Mouse (Mus musculus): ENCODE results near the gene Clpsl2.

Clpsl2 gene

GRCm38 (mm10) chr17:28518615-28519071, 30.6 kb upstream of the Clpsl2 start:
- in situ Hi-C loops (cut with MboI; ENCODE audit: unreplicated experiment in 2 of 2): loop anchor here in 1 of 2 experiments (25.0 kb wide), 2 partner anchors 306 to 1481 kb away; partner anchors contain the start of genes Bak1 and Def6

GRCm38 (mm10) chr17:28519827-28520226, 29.4 kb upstream of the Clpsl2 start:
- in situ Hi-C loops (cut with MboI; ENCODE audit: unreplicated experiment in 2 of 2): loop anchor here (5.0 to 25.0 kb wide), 5 partner anchors 33 to 1483 kb away; partner anchors contain the start of genes Def6 (in 2 of the 2) and Bak1 (in 1 of the 2)

GRCm38 (mm10) chr17:28520561-28520960, 28.6 kb upstream of the Clpsl2 start:
- in situ Hi-C loops (cut with MboI; ENCODE audit: unreplicated experiment in 2 of 2): loop anchor here (5.0 to 25.0 kb wide), 5 partner anchors 33 to 1483 kb away; partner anchors contain the start of genes Def6 (in 2 of the 2) and Bak1 (in 1 of the 2)

- in situ Hi-C loops (cut with MboI; ENCODE audit: unreplicated experiment in 2 of 2): loop anchor here (5.0 to 25.0 kb wide), 5 partner anchors 34 to 1484 kb away; partner anchors contain the start of genes Def6 (in 2 of the 2) and Bak1 (in 1 of the 2)
Measured at GRCm38 (mm10) chr17:28521071-28521726, 28.0 kb upstream of the Clpsl2 start.

- in situ Hi-C loops (cut with MboI; ENCODE audit: unreplicated experiment in 2 of 2): loop anchor here (5.0 to 25.0 kb wide), 5 partner anchors 35 to 1485 kb away; partner anchors contain the start of genes Def6 (in 2 of the 2) and Bak1 (in 1 of the 2)
Measured at GRCm38 (mm10) chr17:28521920-28522319, 27.3 kb upstream of the Clpsl2 start.

- in situ Hi-C loops (cut with MboI; ENCODE audit: unreplicated experiment in 2 of 2): loop anchor here (5.0 to 25.0 kb wide), 5 partner anchors 35 to 1485 kb away; partner anchors contain the start of genes Def6 (in 2 of the 2) and Bak1 (in 1 of the 2)
Measured at GRCm38 (mm10) chr17:28522623-28523354, 26.4 kb upstream of the Clpsl2 start.

GRCm38 (mm10) chr17:28523355-28524008, 25.7 kb upstream of the Clpsl2 start:
- in situ Hi-C loops (cut with MboI; ENCODE audit: unreplicated experiment in 2 of 2): loop anchor here (5.0 to 25.0 kb wide), 5 partner anchors 36 to 1486 kb away; partner anchors contain the start of genes Def6 (in 2 of the 2) and Bak1 (in 1 of the 2)

- in situ Hi-C loops (cut with MboI; ENCODE audit: unreplicated experiment in 2 of 2): loop anchor here (5.0 to 25.0 kb wide), 5 partner anchors 37 to 1487 kb away; partner anchors contain the start of genes Def6 (in 2 of the 2) and Bak1 (in 1 of the 2)
Measured at GRCm38 (mm10) chr17:28524009-28524695, 25.1 kb upstream of the Clpsl2 start.

GRCm38 (mm10) chr17:28524831-28525430, 24.3 kb upstream of the Clpsl2 start:
- in situ Hi-C loops (cut with MboI; ENCODE audit: unreplicated experiment in 2 of 2): loop anchor here (5.0 to 25.0 kb wide), 8 partner anchors 38 to 1488 kb away; partner anchors contain the start of genes Def6 (in 2 of the 2), Bak1 (in 1 of the 2) and Tcp11 (in 1 of the 2)

GRCm38 (mm10) chr17:28527184-28528042, 21.8 kb upstream of the Clpsl2 start:
- in situ Hi-C loops (cut with MboI; ENCODE audit: unreplicated experiment in 2 of 2): loop anchor here (5.0 to 25.0 kb wide), 4 partner anchors 115 to 440 kb away; partner anchors contain the start of genes Def6 (in 1 of the 2) and Tcp11 (in 1 of the 2)

GRCm38 (mm10) chr17:28528043-28528351, 21.2 kb upstream of the Clpsl2 start:
- in situ Hi-C loops (cut with MboI; ENCODE audit: unreplicated experiment in 2 of 2): loop anchor here (5.0 to 25.0 kb wide), 4 partner anchors 116 to 441 kb away; partner anchors contain the start of genes Def6 (in 1 of the 2) and Tcp11 (in 1 of the 2)

- in situ Hi-C loops (cut with MboI; ENCODE audit: unreplicated experiment in 2 of 2): loop anchor here (5.0 to 25.0 kb wide), 4 partner anchors 117 to 442 kb away; partner anchors contain the start of genes Def6 (in 1 of the 2) and Tcp11 (in 1 of the 2)
Measured at GRCm38 (mm10) chr17:28529116-28529515, 20.1 kb upstream of the Clpsl2 start.

- in situ Hi-C loops (cut with MboI; ENCODE audit: unreplicated experiment in 2 of 2): loop anchor here (10.0 to 25.0 kb wide), 2 partner anchors 156 to 443 kb away; partner anchors contain the start of gene Tcp11 (in 1 of the 2)
Measured at GRCm38 (mm10) chr17:28530506-28530905, 18.7 kb upstream of the Clpsl2 start, which contains the start of gene Armc12. TSS of gene Armc12 (plus strand) at chr17:28530806.

- in situ Hi-C loops (cut with MboI; ENCODE audit: unreplicated experiment in 2 of 2): loop anchor here (10.0 to 25.0 kb wide), 2 partner anchors 157 to 445 kb away; partner anchors contain the start of gene Tcp11 (in 1 of the 2)
Measured at GRCm38 (mm10) chr17:28531946-28532345, 17.3 kb upstream of the Clpsl2 start.

- in situ Hi-C loops (cut with MboI; ENCODE audit: unreplicated experiment in 2 of 2): loop anchor here (10.0 to 25.0 kb wide), 2 partner anchors 158 to 445 kb away; partner anchors contain the start of gene Tcp11 (in 1 of the 2)
Measured at GRCm38 (mm10) chr17:28532557-28532956, 16.7 kb upstream of the Clpsl2 start.

- in situ Hi-C loops (cut with MboI; ENCODE audit: unreplicated experiment in 2 of 2): loop anchor here (10.0 to 25.0 kb wide), 2 partner anchors 159 to 446 kb away; partner anchors contain the start of gene Tcp11 (in 1 of the 2)
Measured at GRCm38 (mm10) chr17:28533327-28533726, 15.9 kb upstream of the Clpsl2 start.

- in situ Hi-C loops (cut with MboI; ENCODE audit: unreplicated experiment in 2 of 2): loop anchor here (10.0 to 25.0 kb wide), 2 partner anchors 163 to 451 kb away; partner anchors contain the start of gene Tcp11 (in 1 of the 2)
Measured at GRCm38 (mm10) chr17:28537881-28538280, 11.3 kb upstream of the Clpsl2 start.

All from v-Abl transformed pro-B cells (cell line).